Mouse (Mus musculus): ENCODE measurements at regions not wholly inside any gene's neighbourhood (a gene's known extent, or its start where the extent isn't known, plus 50 kb on each side); places are given as distances from the start of the nearest gene placed in this dataset.

GRCm38 (mm10) chr3:157842872-157843271, 82.0 kb downstream of the Cth start:
- H3K36me3 ChIP-seq: no peaks in the 10 kb centered on the region
- 0 out of 2 replicates have a peak, but pooled peaks cover 2% of the 10 kb centered on the region for H3K9me3 ChIP-seq (replicated peaks)
- WGBS: 80% methylated on average over 3 of the region's 3 CpGs
- H3K4me3 ChIP-seq: no peak overlapping the region
- no peak for ATAC-seq (ENCODE audit: insufficient number of reproducible peaks, low FRiP score)
- H3K4me1 ChIP-seq (replicated peaks): peaks cover 11% of the 10 kb centered on the region; the same call in 1 of the 2 replicates
- H3K27ac ChIP-seq (ENCODE audit: poor library complexity, severe bottlenecking): no peak overlapping the region
- H3K4me2 ChIP-seq: no peak overlapping the region
- no peak overlapping the region for H3K9ac ChIP-seq
- no peaks in the 10 kb centered on the region for H3K27me3 ChIP-seq (replicated peaks)

- no peaks in the 10 kb centered on the region for H3K36me3 ChIP-seq
- H3K9ac ChIP-seq: no peak overlapping the region
- no peak overlapping the region for H3K27ac ChIP-seq (ENCODE audit: poor library complexity, severe bottlenecking)
- no peak overlapping the region for H3K4me2 ChIP-seq
- 0 out of 2 replicates have a peak, but pooled peaks cover 2% of the 10 kb centered on the region for H3K9me3 ChIP-seq (replicated peaks)
- no peaks in the 10 kb centered on the region for H3K27me3 ChIP-seq (replicated peaks)
- H3K4me3 ChIP-seq: no peak overlapping the region
- ATAC-seq (ENCODE audit: insufficient number of reproducible peaks, low FRiP score): no peak
- WGBS: 73% methylated on average over 2 of the region's 2 CpGs
- H3K4me1 ChIP-seq (replicated peaks): peaks cover 9% of the 10 kb centered on the region
Observed at GRCm38 (mm10) chr3:157841164-157841719, 83.6 kb downstream of the Cth start.

- ATAC-seq (ENCODE audit: insufficient number of reproducible peaks, low FRiP score): 0 out of 2 replicates have a peak, but pooled peaks have one; percentile 22
- Histone ChIP-seq H3K36me3 (no peaks in the 10 kb centered on the region), H3K4me1 (replicated peaks) (no peaks in the 10 kb centered on the region), H3K4me2 (no peak overlapping the region), H3K9me3 (replicated peaks) (no peaks in the 10 kb centered on the region), H3K27me3 (replicated peaks) (no peaks in the 10 kb centered on the region), H3K4me3 (no peak overlapping the region), H3K27ac (ENCODE audit: poor library complexity, severe bottlenecking) (no peak overlapping the region), H3K9ac (no peak overlapping the region)
- WGBS: 68% methylated on average over 3 of the region's 3 CpGs
Observed at GRCm38 (mm10) chr3:157804307-157804706, 120.6 kb downstream of the Cth start.

- Histone ChIP-seq H3K27ac (ENCODE audit: poor library complexity, severe bottlenecking) (no peak overlapping the region), H3K27me3 (replicated peaks) (no peaks in the 10 kb centered on the region), H3K4me3 (no peak overlapping the region), H3K9ac (no peak overlapping the region), H3K9me3 (replicated peaks) (no peaks in the 10 kb centered on the region), H3K4me1 (replicated peaks) (no peaks in the 10 kb centered on the region), H3K4me2 (no peak overlapping the region), H3K36me3 (no peaks in the 10 kb centered on the region)
- WGBS: 80% methylated on average over 4 of the region's 4 CpGs
- ATAC-seq (ENCODE audit: insufficient number of reproducible peaks, low FRiP score): no peak
Observed at GRCm38 (mm10) chr3:157803356-157803755, 121.5 kb downstream of the Cth start.

GRCm38 (mm10) chr3:157787559-157788256, 137.2 kb downstream of the Cth start:
- Histone ChIP-seq H3K9ac (no peak overlapping the region), H3K4me2 (no peak overlapping the region), H3K27me3 (replicated peaks) (no peaks in the 10 kb centered on the region), H3K4me1 (replicated peaks) (no peaks in the 10 kb centered on the region), H3K9me3 (replicated peaks) (no peaks in the 10 kb centered on the region), H3K36me3 (no peaks in the 10 kb centered on the region), H3K4me3 (no peak overlapping the region), H3K27ac (ENCODE audit: poor library complexity, severe bottlenecking) (no peak overlapping the region)
- no peak for ATAC-seq (ENCODE audit: insufficient number of reproducible peaks, low FRiP score)
- WGBS: 60% methylated on average over 4 of the region's 4 CpGs

GRCm38 (mm10) chr3:157781071-157781470, 143.8 kb downstream of the Cth start:
- Histone ChIP-seq H3K4me1 (replicated peaks) (no peaks in the 10 kb centered on the region), H3K9ac (no peak overlapping the region), H3K4me2 (no peak overlapping the region), H3K9me3 (replicated peaks) (no peaks in the 10 kb centered on the region), H3K27me3 (replicated peaks) (no peaks in the 10 kb centered on the region), H3K36me3 (no peaks in the 10 kb centered on the region), H3K4me3 (no peak overlapping the region), H3K27ac (ENCODE audit: poor library complexity, severe bottlenecking) (no peak overlapping the region)
- WGBS: 52% methylated on average over 4 of the region's 4 CpGs
- ATAC-seq (ENCODE audit: insufficient number of reproducible peaks, low FRiP score): no peak

GRCm38 (mm10) chr3:157777779-157778178, 147.1 kb downstream of the Cth start:
- no peaks in the 10 kb centered on the region for H3K4me1 ChIP-seq (replicated peaks)
- no peaks in the 10 kb centered on the region for H3K36me3 ChIP-seq
- H3K27me3 ChIP-seq (replicated peaks): no peaks in the 10 kb centered on the region
- H3K27ac ChIP-seq (ENCODE audit: poor library complexity, severe bottlenecking): no peak overlapping the region
- H3K9me3 ChIP-seq (replicated peaks): no peaks in the 10 kb centered on the region
- H3K9ac ChIP-seq: no peak overlapping the region
- 71% methylated on average over 1 of the region's 1 CpGs for WGBS
- H3K4me2 ChIP-seq: no peak overlapping the region
- H3K4me3 ChIP-seq: no peak overlapping the region
- ATAC-seq (ENCODE audit: insufficient number of reproducible peaks, low FRiP score): no peak

- Histone ChIP-seq H3K27ac (ENCODE audit: poor library complexity, severe bottlenecking) (peak overlapping the region; percentile 44; the same call in 1 of the 2 replicates), H3K4me1 (replicated peaks) (peaks cover 7% of the 10 kb centered on the region), H3K36me3 (no peaks in the 10 kb centered on the region), H3K9ac (no peak overlapping the region), H3K4me2 (no peak overlapping the region), H3K27me3 (replicated peaks) (no peaks in the 10 kb centered on the region), H3K9me3 (replicated peaks) (no peaks in the 10 kb centered on the region), H3K4me3 (no peak overlapping the region)
- WGBS: 24% methylated on average over 6 of the region's 6 CpGs
- ATAC-seq (ENCODE audit: insufficient number of reproducible peaks, low FRiP score): no peak
Observed at GRCm38 (mm10) chr3:157763487-157764199, 161.2 kb downstream of the Cth start.

- Histone ChIP-seq H3K4me1 (replicated peaks) (peaks cover 7% of the 10 kb centered on the region), H3K4me3 (no peak overlapping the region), H3K36me3 (no peaks in the 10 kb centered on the region), H3K27me3 (replicated peaks) (no peaks in the 10 kb centered on the region), H3K4me2 (no peak overlapping the region), H3K27ac (ENCODE audit: poor library complexity, severe bottlenecking) (no peak overlapping the region), H3K9me3 (replicated peaks) (no peaks in the 10 kb centered on the region; the same call in 1 of the 2 replicates), H3K9ac (no peak overlapping the region)
- no peak for ATAC-seq (ENCODE audit: insufficient number of reproducible peaks, low FRiP score)
- WGBS: 84% methylated on average over 1 of the region's 1 CpGs
Observed at GRCm38 (mm10) chr3:157759856-157760255, 165.0 kb downstream of the Cth start.

GRCm38 (mm10) chr3:157754826-157755225, 170.1 kb downstream of the Cth start:
- no peaks in the 10 kb centered on the region for H3K27me3 ChIP-seq (replicated peaks)
- 0 out of 2 replicates have a peak, but pooled peaks cover 4% of the 10 kb centered on the region for H3K4me1 ChIP-seq (replicated peaks)
- no peak overlapping the region for H3K4me3 ChIP-seq
- ATAC-seq (ENCODE audit: insufficient number of reproducible peaks, low FRiP score): no peak
- no peak overlapping the region for H3K9ac ChIP-seq
- WGBS: 33% methylated on average over 4 of the region's 4 CpGs
- no peaks in the 10 kb centered on the region for H3K36me3 ChIP-seq
- H3K27ac ChIP-seq (ENCODE audit: poor library complexity, severe bottlenecking): no peak overlapping the region
- no peaks in the 10 kb centered on the region; the same call in 1 of the 2 replicates for H3K9me3 ChIP-seq (replicated peaks)
- H3K4me2 ChIP-seq: no peak overlapping the region

- Histone ChIP-seq H3K36me3 (no peaks in the 10 kb centered on the region), H3K4me3 (no peak overlapping the region), H3K4me1 (replicated peaks) (0 out of 2 replicates have a peak, but pooled peaks cover 4% of the 10 kb centered on the region), H3K27ac (ENCODE audit: poor library complexity, severe bottlenecking) (no peak overlapping the region), H3K9me3 (replicated peaks) (no peaks in the 10 kb centered on the region), H3K9ac (no peak overlapping the region), H3K4me2 (no peak overlapping the region), H3K27me3 (replicated peaks) (no peaks in the 10 kb centered on the region)
- 75% methylated on average over 3 of the region's 3 CpGs for WGBS
- no peak for ATAC-seq (ENCODE audit: insufficient number of reproducible peaks, low FRiP score)
Observed at GRCm38 (mm10) chr3:157750266-157750665, 174.6 kb downstream of the Cth start.
